Mouse (Mus musculus): ENCODE results near the gene Arpc4. TPM values are rescaled to one million over a fixed set of nuclear protein-coding genes. Genes with fewer than 3 reads are reported as not detected.

Gene Arpc4
- polyA plus RNA-seq, 1 experiment from 2014 or later: 409 TPM

DNA sequence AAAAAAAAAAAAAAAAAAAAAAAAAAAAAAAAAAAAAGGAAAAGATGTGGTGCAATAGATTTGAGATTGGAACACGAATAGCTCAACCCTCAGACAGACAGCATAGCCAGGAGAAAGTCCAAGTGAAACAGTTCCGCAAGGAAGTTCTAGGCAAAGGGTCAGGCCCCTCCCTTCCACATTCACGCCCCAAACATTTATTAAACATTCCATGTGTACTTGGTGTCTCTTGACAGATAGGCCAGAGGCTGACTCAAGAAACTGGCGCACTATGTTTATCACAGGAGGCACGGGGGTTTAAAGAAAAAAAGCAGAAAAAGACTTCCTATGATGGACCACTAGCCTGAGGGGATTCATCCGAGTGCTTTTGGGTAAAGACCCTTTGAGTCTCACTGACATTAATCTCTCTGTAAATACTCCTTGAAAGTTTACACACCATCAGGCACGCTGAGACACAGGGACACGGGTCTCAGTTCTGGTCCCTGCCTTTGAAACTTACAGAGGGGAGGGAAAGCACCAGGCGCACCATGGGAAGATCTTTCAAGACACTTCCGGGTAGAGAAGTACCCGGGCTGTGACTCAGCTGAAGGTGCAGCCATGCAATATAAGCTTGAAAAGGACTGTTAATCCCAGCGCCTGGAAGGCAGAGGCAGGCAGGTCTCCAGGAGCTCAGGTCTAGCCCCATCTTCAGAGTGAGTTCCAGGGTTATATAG lies 61.0 kb downstream of the Arpc4 start:
- Histone ChIP-seq H3K4me2 (replicated peaks; ENCODE audit: low read depth) (no peak overlapping the region), H3K4me1 (replicated peaks; ENCODE audit: control insufficient read depth, insufficient read depth, low read length) (no peaks in the 10 kb centered on the region), H3K27me3 (replicated peaks; ENCODE audit: control insufficient read depth, insufficient read depth, low read length) (no peaks in the 10 kb centered on the region), H3K9me3 (ENCODE audit: control insufficient read depth) (no peaks in the 10 kb centered on the region), H3K9ac (ENCODE audit: low read depth, low read length) (no peak overlapping the region), H3K27ac (ENCODE audit: low read depth, low read length) (peak overlapping the region; percentile 62), H3K4me3 (ENCODE audit: low read depth, low read length) (no peak overlapping the region), H3K36me3 (ENCODE audit: control insufficient read depth, insufficient read depth) (no peaks in the 10 kb centered on the region)
- ATAC-seq: peak; percentile 36; the same call in 1 of the 2 replicates
- no peak for TF ChIP-seq CTCF (IDR thresholded peaks at IDR 0.05; ENCODE audit: low read depth)
- 35% methylated on average over 12 of the region's 12 CpGs for WGBS

Small RNA genes within 50 kb of the gene (microRNA-seq; reads per million reads assigned to microRNA genes)
- not detected for gene Gm24387

Other genes starting within 250 kb of the Arpc4 start
- gene Lhfpl4, start 182.7 kb upstream of the Arpc4 start, polyA plus RNA-seq (2015; fragmentation: Nextera tagmentation; extraction: Ambion mirVana): 0.78 and 0.95 TPM in 2 replicates
- 31.5 and 37.2 TPM in 2 replicates for gene Mtmr14, start 140.3 kb upstream of the Arpc4 start, polyA plus RNA-seq (2015; fragmentation: Nextera tagmentation; extraction: Ambion mirVana)
- gene Cpne9, start 95.8 kb upstream of the Arpc4 start, polyA plus RNA-seq (2015; fragmentation: Nextera tagmentation; extraction: Ambion mirVana): not detected in 2 replicates
- gene Brpf1, start 71.0 kb upstream of the Arpc4 start, polyA plus RNA-seq (2015; fragmentation: Nextera tagmentation; extraction: Ambion mirVana): 7.3 and 8.3 TPM in 2 replicates
- gene Ogg1, start 51.1 kb upstream of the Arpc4 start, polyA plus RNA-seq (2015; fragmentation: Nextera tagmentation; extraction: Ambion mirVana): 8.0 and 9.7 TPM in 2 replicates
- gene Camk1, start 34.1 kb upstream of the Arpc4 start, polyA plus RNA-seq (2015; fragmentation: Nextera tagmentation; extraction: Ambion mirVana): 35.9 and 37.0 TPM in 2 replicates
- gene Tada3, start 232 bp upstream of the Arpc4 start, polyA plus RNA-seq (2015; fragmentation: Nextera tagmentation; extraction: Ambion mirVana): 19.7 and 23.5 TPM in 2 replicates
- 1.4 and 1.6 TPM in 2 replicates for gene Ttll3, start 11.1 kb downstream of the Arpc4 start, polyA plus RNA-seq (2015; fragmentation: Nextera tagmentation; extraction: Ambion mirVana)
- gene Rpusd3, start 41.2 kb downstream of the Arpc4 start, polyA plus RNA-seq (2015; fragmentation: Nextera tagmentation; extraction: Ambion mirVana): 21.5 and 23.9 TPM in 2 replicates
- 231 and 259 TPM in 2 replicates for gene Cidec, start 57.6 kb downstream of the Arpc4 start, polyA plus RNA-seq (2015; fragmentation: Nextera tagmentation; extraction: Ambion mirVana)
- 44.9 and 48.8 TPM in 2 replicates for gene Jagn1, start 64.5 kb downstream of the Arpc4 start, polyA plus RNA-seq (2015; fragmentation: Nextera tagmentation; extraction: Ambion mirVana)
- 2.2 and 2.3 TPM in 2 replicates for gene Il17re, start 80.4 kb downstream of the Arpc4 start, polyA plus RNA-seq (2015; fragmentation: Nextera tagmentation; extraction: Ambion mirVana)
- gene Il17rc, start 93.3 kb downstream of the Arpc4 start, polyA plus RNA-seq (2015; fragmentation: Nextera tagmentation; extraction: Ambion mirVana): 16.5 and 17.4 TPM in 2 replicates
- 8.5 and 9.7 TPM in 2 replicates for gene Creld1, start 105.2 kb downstream of the Arpc4 start, polyA plus RNA-seq (2015; fragmentation: Nextera tagmentation; extraction: Ambion mirVana)
- 0.47 and 0.52 TPM in 2 replicates for gene Prrt3, start 123.8 kb downstream of the Arpc4 start, polyA plus RNA-seq (2015; fragmentation: Nextera tagmentation; extraction: Ambion mirVana)
- 77.2 and 77.9 TPM in 2 replicates for gene Emc3, start 153.5 kb downstream of the Arpc4 start, polyA plus RNA-seq (2015; fragmentation: Nextera tagmentation; extraction: Ambion mirVana)
- 1.4 and 1.7 TPM in 2 replicates for gene Fancd2, start 153.6 kb downstream of the Arpc4 start, polyA plus RNA-seq (2015; fragmentation: Nextera tagmentation; extraction: Ambion mirVana)
- gene Fancd2os, start 222.6 kb downstream of the Arpc4 start, polyA plus RNA-seq (2015; fragmentation: Nextera tagmentation; extraction: Ambion mirVana): 0.33 TPM in 1 of 2 replicates, not detected in the other
- 185 and 187 TPM in 2 replicates for gene Brk1, start 226.7 kb downstream of the Arpc4 start, polyA plus RNA-seq (2015; fragmentation: Nextera tagmentation; extraction: Ambion mirVana)
- gene Vhl, start 245.8 kb downstream of the Arpc4 start, polyA plus RNA-seq (2015; fragmentation: Nextera tagmentation; extraction: Ambion mirVana): 18.4 and 20.6 TPM in 2 replicates

All from intestine, postnatal 0 days (tissue).